21 mouse cellular contexts compared by ENCODE assay signal in the genomic region with DNA sequence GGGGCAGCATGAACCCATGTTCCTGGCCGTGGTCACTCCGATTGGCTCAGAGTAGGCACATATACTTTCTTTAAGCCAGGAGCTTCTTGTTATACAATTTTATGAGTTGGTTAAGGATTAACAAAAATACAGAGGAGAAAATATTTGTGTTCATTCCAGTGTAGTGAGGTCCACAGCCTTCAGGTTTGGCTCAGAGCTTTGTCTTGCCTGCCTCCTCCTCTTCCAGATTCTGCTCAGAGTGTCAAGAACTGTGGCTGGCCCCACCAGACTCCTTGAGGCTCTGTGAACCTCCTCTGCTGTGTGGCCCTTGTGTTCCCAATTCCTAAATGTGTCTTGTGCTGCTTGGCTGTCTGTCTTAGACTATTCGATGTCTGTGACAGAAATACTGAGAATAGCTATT. TPM values are rescaled to one million over a fixed set of nuclear protein-coding genes. Genes with fewer than 3 reads are reported as not detected.
DNase-seq lines count a peak whose midpoint lies in the region; ATAC-seq lines count a peak whose summit lies in the region.
"Had no signal": no experiment of that assay in that cellular context is flagged by ENCODE, and none has a peak within 500 bp of the region (broad histone marks: within the 10 kb centered on the region; RNA-seq: fewer than 3 reads in every experiment).

No protein-coding gene starts in this region.

- 87% methylated on average over 3 of the region's 3 CpGs for WGBS in embryonic facial prominence, embryonic 15.5 days
- WGBS in embryonic facial prominence, embryonic 10.5 days = 94% methylated on average over 3 of the region's 3 CpGs
- 77% methylated on average over 3 of the region's 3 CpGs for WGBS in lung, embryonic 15.5 days
- WGBS in kidney, embryonic 16.5 days = 87% methylated on average over 3 of the region's 3 CpGs
- 97% methylated on average over 3 of the region's 3 CpGs for WGBS in forebrain, embryonic 15.5 days

- H3K4me2 ChIP-seq in embryonic facial prominence, embryonic 15.5 days (replicated peaks) = no peak overlapping the region
- no peak overlapping the region for H3K4me2 ChIP-seq in lung, embryonic 15.5 days
- no peak overlapping the region for H3K4me2 ChIP-seq in kidney, embryonic 16.5 days (replicated peaks; ENCODE audit: low read depth, low read length)
- no peak overlapping the region for H3K4me2 ChIP-seq in forebrain, embryonic 15.5 days (replicated peaks)
- H3K4me2 ChIP-seq: heart, embryonic 12.5 days; hindbrain, embryonic 15.5 days had no signal

- H3K36me3 ChIP-seq in embryonic facial prominence, embryonic 15.5 days = no peaks in the 10 kb centered on the region
- no peaks in the 10 kb centered on the region for H3K36me3 ChIP-seq in embryonic facial prominence, embryonic 10.5 days (replicated peaks)
- H3K36me3 ChIP-seq in lung, embryonic 15.5 days = no peaks in the 10 kb centered on the region
- no peaks in the 10 kb centered on the region for H3K36me3 ChIP-seq in kidney, embryonic 16.5 days (ENCODE audit: insufficient read depth, low read length)
- H3K36me3 ChIP-seq in forebrain, embryonic 15.5 days = no peaks in the 10 kb centered on the region
- H3K36me3 ChIP-seq: heart, embryonic 12.5 days; hindbrain, embryonic 15.5 days had no signal

- no peak overlapping the region for H3K4me3 ChIP-seq in embryonic facial prominence, embryonic 15.5 days (replicated peaks)
- H3K4me3 ChIP-seq in embryonic facial prominence, embryonic 10.5 days = no peak overlapping the region
- no peak overlapping the region for H3K4me3 ChIP-seq in lung, embryonic 15.5 days
- no peak overlapping the region for H3K4me3 ChIP-seq in kidney, embryonic 16.5 days (ENCODE audit: low read length)
- H3K4me3 ChIP-seq in forebrain, embryonic 15.5 days = no peak overlapping the region
- H3K4me3 ChIP-seq: heart, adult 2 months; heart, embryonic 12.5 days; hindbrain, embryonic 15.5 days had no signal

- ATAC-seq in embryonic facial prominence, embryonic 15.5 days (ENCODE audit: insufficient number of reproducible peaks, low FRiP score, low TSS enrichment, low read depth) = no peak
- ATAC-seq in lung, embryonic 15.5 days (ENCODE audit: borderline replicate concordance, extremely low read depth, low FRiP score, low TSS enrichment) = no peak
- ATAC-seq in kidney, embryonic 16.5 days (ENCODE audit: low FRiP score, low TSS enrichment) = no peak
- ATAC-seq in forebrain, embryonic 15.5 days (replicated peaks) = no peak
- ATAC-seq: activated CD4-positive, CD25-positive, alpha-beta regulatory T cell, adult 4 months; CD4-positive, CD25-positive, alpha-beta regulatory T cell, adult 4 months; forebrain, embryonic 16.5 days had no signal

- peaks cover 63% of the 10 kb centered on the region for H3K4me1 ChIP-seq in embryonic facial prominence, embryonic 15.5 days
- peaks cover 96% of the 10 kb centered on the region for H3K4me1 ChIP-seq in embryonic facial prominence, embryonic 10.5 days
- H3K4me1 ChIP-seq in lung, embryonic 15.5 days = peaks cover 45% of the 10 kb centered on the region
- H3K4me1 ChIP-seq in kidney, embryonic 16.5 days (ENCODE audit: insufficient read depth, low read length) = peaks cover 40% of the 10 kb centered on the region
- H3K4me1 ChIP-seq in forebrain, embryonic 15.5 days = peaks cover 16% of the 10 kb centered on the region

- intact Hi-C loops in gastrocnemius, postnatal 36 days (cut with DNase I) = no loop called here

- H3K9me3 ChIP-seq in embryonic facial prominence, embryonic 15.5 days (replicated peaks) = no peaks in the 10 kb centered on the region
- no peaks in the 10 kb centered on the region for H3K9me3 ChIP-seq in embryonic facial prominence, embryonic 10.5 days
- no peaks in the 10 kb centered on the region for H3K9me3 ChIP-seq in lung, embryonic 15.5 days
- H3K9me3 ChIP-seq in kidney, embryonic 16.5 days (ENCODE audit: low read length) = no peaks in the 10 kb centered on the region
- H3K9me3 ChIP-seq in forebrain, embryonic 15.5 days = no peaks in the 10 kb centered on the region
- H3K9me3 ChIP-seq: heart, embryonic 12.5 days; hindbrain, embryonic 15.5 days had no signal

- H3K27me3 ChIP-seq in embryonic facial prominence, embryonic 15.5 days = no peaks in the 10 kb centered on the region
- H3K27me3 ChIP-seq in embryonic facial prominence, embryonic 10.5 days (replicated peaks; ENCODE audit: low read depth, poor library complexity, severe bottlenecking) = no peaks in the 10 kb centered on the region
- no peaks in the 10 kb centered on the region for H3K27me3 ChIP-seq in lung, embryonic 15.5 days
- H3K27me3 ChIP-seq in kidney, embryonic 16.5 days (ENCODE audit: insufficient read depth, low read length) = no peaks in the 10 kb centered on the region
- H3K27me3 ChIP-seq in forebrain, embryonic 15.5 days = no peaks in the 10 kb centered on the region
- H3K27me3 ChIP-seq: heart, embryonic 12.5 days; hindbrain, embryonic 15.5 days had no signal

- H3K27ac ChIP-seq in embryonic facial prominence, embryonic 15.5 days (replicated peaks) = 0 out of 2 replicates have a peak overlapping the region, but pooled peaks have one; percentile 39
- H3K27ac ChIP-seq in embryonic facial prominence, embryonic 10.5 days (replicated peaks) = no peak overlapping the region
- H3K27ac ChIP-seq in lung, embryonic 15.5 days = peak overlapping the region; percentile 27; the same call in 1 of the 2 replicates
- H3K27ac ChIP-seq in kidney, embryonic 16.5 days (ENCODE audit: low read length) = 0 out of 2 replicates have a peak overlapping the region, but pooled peaks have one; percentile 36
- H3K27ac ChIP-seq in forebrain, embryonic 15.5 days (replicated peaks) = no peak overlapping the region
- H3K27ac ChIP-seq: heart, adult 2 months; hindbrain, embryonic 15.5 days had no signal

- DNase-seq in embryonic facial prominence, embryonic 10.5 days (ENCODE audit: low spot score) = no peak
- no peak for DNase-seq in lung, postnatal 4 days
- DNase-seq in kidney, postnatal 36 days = peak; percentile 40 to 59
- no peak for DNase-seq in gastrocnemius, postnatal 36 days
- DNase-seq: adrenal gland, adult 2 months; adrenal gland, postnatal 25 days; B cell, adult 2 months; cerebellum, adult 18-20 months; cerebellum, adult 9-11 months; gastrocnemius, postnatal 10 days; heart, adult 2 months had no signal

- H3K9ac ChIP-seq in embryonic facial prominence, embryonic 15.5 days = no peak overlapping the region
- no peak overlapping the region for H3K9ac ChIP-seq in lung, embryonic 15.5 days
- no peak overlapping the region for H3K9ac ChIP-seq in kidney, embryonic 16.5 days (replicated peaks; ENCODE audit: low read length)
- H3K9ac ChIP-seq in forebrain, embryonic 15.5 days (replicated peaks) = no peak overlapping the region
- H3K9ac ChIP-seq: heart, embryonic 12.5 days; hindbrain, embryonic 15.5 days had no signal

RNA-seq across cellular contexts. Expression of gene Pard3, which starts 59.7 kb away (rescaled TPM):
- polyA plus RNA-seq in embryonic facial prominence, embryonic 15.5 days (2015; fragmentation: Nextera tagmentation; extraction: Ambion mirVana) = 38.1 and 38.3 TPM in 2 replicates
- 30.8 and 33.4 TPM in 2 replicates for polyA plus RNA-seq in embryonic facial prominence, embryonic 10.5 days (2016; fragmentation: Nextera tagmentation; extraction: Ambion mirVana)
- 21.9 and 23.9 TPM in 2 replicates for polyA plus RNA-seq in lung, embryonic 15.5 days (2015; fragmentation: Nextera tagmentation; extraction: Ambion mirVana)
- polyA plus RNA-seq in kidney, embryonic 16.5 days (2015; fragmentation: Nextera tagmentation; extraction: Ambion mirVana) = 25.5 and 28.7 TPM in 2 replicates
- polyA plus RNA-seq in forebrain, embryonic 15.5 days (2015; fragmentation: Nextera tagmentation; extraction: Ambion mirVana) = 18.0 and 18.6 TPM in 2 replicates
- total RNA-seq in gastrocnemius, postnatal 36 days (2021) = 10 to 100 TPM; 25.8 to 27.3 TPM
- total RNA-seq: MEL had no signal

Comparison
In these comparisons a context has a peak if more than half of its experiments do, and no peak if none do; other contexts are left out.
1. H3K27ac ChIP-seq: peak in embryonic facial prominence, embryonic 15.5 days (single experiment), lung, embryonic 15.5 days (single experiment) and kidney, embryonic 16.5 days (single experiment); none in embryonic facial prominence, embryonic 10.5 days (single experiment) and forebrain, embryonic 15.5 days (single experiment).
2. DNase-seq: peak in kidney, postnatal 36 days (2 of 2); none in embryonic facial prominence, embryonic 10.5 days (single experiment), lung, postnatal 4 days (0 of 2) and gastrocnemius, postnatal 36 days (0 of 2).